ENCODE assay signal across 7 mouse cellular contexts in genomic region chr7:139389213-139389761, GRCm38 (mm10). TPM values are rescaled to one million over a fixed set of nuclear protein-coding genes. Genes with fewer than 3 reads are reported as not detected.
DNase-seq lines count a peak whose midpoint lies in the region; ATAC-seq and TF ChIP-seq lines count a peak whose summit lies in the region.

No protein-coding gene starts in this region.

- H3K36me3 ChIP-seq in heart, postnatal 0 days (replicated peaks; ENCODE audit: control insufficient read depth, insufficient read depth, low read length), result no peaks in the 10 kb centered on the region
- no peaks in the 10 kb centered on the region for H3K36me3 ChIP-seq in liver, embryonic 11.5 days (ENCODE audit: control insufficient read depth, insufficient read depth, low read length)
- H3K36me3 ChIP-seq in neural tube, embryonic 15.5 days, result no peaks in the 10 kb centered on the region

- peaks cover 4% of the 10 kb centered on the region for H3K4me1 ChIP-seq in cortical plate, adult 2 months (ENCODE audit: control insufficient read depth, insufficient read depth, low read length)
- peaks cover 50% of the 10 kb centered on the region for H3K4me1 ChIP-seq in heart, postnatal 0 days (ENCODE audit: control insufficient read depth, insufficient read depth)
- H3K4me1 ChIP-seq in liver, embryonic 11.5 days (replicated peaks; ENCODE audit: control insufficient read depth, insufficient read depth, low read length), result peaks cover 13% of the 10 kb centered on the region
- H3K4me1 ChIP-seq in neural tube, embryonic 15.5 days, result peaks cover 49% of the 10 kb centered on the region

- H3K27ac ChIP-seq in cortical plate, adult 2 months (ENCODE audit: insufficient read depth, low read length), result 0 out of 2 replicates have a peak overlapping the region, but pooled peaks have one; percentile 29
- H3K27ac ChIP-seq in heart, postnatal 0 days (ENCODE audit: low read depth), result peak overlapping the region; percentile 96
- peak overlapping the region; percentile 46 for H3K27ac ChIP-seq in liver, embryonic 11.5 days (ENCODE audit: low read depth, low read length)
- H3K27ac ChIP-seq in neural tube, embryonic 15.5 days (replicated peaks), result peak overlapping the region; percentile 71

- no peaks in the 10 kb centered on the region for H3K27me3 ChIP-seq in heart, postnatal 0 days (ENCODE audit: control insufficient read depth, insufficient read depth, low read length)
- no peaks in the 10 kb centered on the region for H3K27me3 ChIP-seq in liver, embryonic 11.5 days (replicated peaks; ENCODE audit: control insufficient read depth, insufficient read depth, low read length)
- no peaks in the 10 kb centered on the region for H3K27me3 ChIP-seq in neural tube, embryonic 15.5 days (replicated peaks)

- peak overlapping the region; percentile 66 for H3K4me2 ChIP-seq in heart, postnatal 0 days (ENCODE audit: low read depth, low read length)
- peak overlapping the region; percentile 91 for H3K4me2 ChIP-seq in liver, embryonic 11.5 days
- H3K4me2 ChIP-seq in neural tube, embryonic 15.5 days, result peak overlapping the region; percentile 79

- H3K4me3 ChIP-seq in cortical plate, adult 2 months (ENCODE audit: insufficient read depth, low read length), result peak overlapping the region; percentile 55
- peak overlapping the region; percentile 85 for H3K4me3 ChIP-seq in heart, postnatal 0 days (ENCODE audit: low read depth, low read length)
- peak overlapping the region; percentile 82 for H3K4me3 ChIP-seq in liver, embryonic 11.5 days (ENCODE audit: low read depth, low read length)
- H3K4me3 ChIP-seq in neural tube, embryonic 15.5 days (replicated peaks), result peak overlapping the region; percentile 82

- peak; percentile 43 for DNase-seq in retina, embryonic 14.5 days (ENCODE audit: low spot score)
- no peak for DNase-seq in retina, postnatal 1 day
- no peak for DNase-seq in heart, postnatal 0 days (ENCODE audit: low spot score)
- DNase-seq in liver, embryonic 11.5 days (ENCODE audit: low spot score), result peak; percentile 55
- no peak for DNase-seq in layer of hippocampus, adult 9-10 months (ENCODE audit: low spot score)

- peak; percentile 11 for ATAC-seq in heart, postnatal 0 days (ENCODE audit: insufficient read depth, low read depth)
- peak; percentile 22 for ATAC-seq in liver, embryonic 11.5 days (replicated peaks; ENCODE audit: low FRiP score)
- ATAC-seq in neural tube, embryonic 15.5 days (ENCODE audit: low FRiP score), result peak; percentile 36

- no peak for TF ChIP-seq EP300 in heart, postnatal 0 days (IDR thresholded peaks at IDR 0.05; ENCODE audit: low read depth)

- peak overlapping the region; percentile 98 for H3K9ac ChIP-seq in heart, postnatal 0 days (replicated peaks; ENCODE audit: low read depth, low read length)
- H3K9ac ChIP-seq in liver, embryonic 11.5 days (ENCODE audit: low read depth, low read length), result peak overlapping the region; percentile 88
- peak overlapping the region; percentile 82 for H3K9ac ChIP-seq in neural tube, embryonic 15.5 days (replicated peaks)

- WGBS in heart, postnatal 0 days, result under 1% methylated on average over 46 of the region's 53 CpGs
- under 1% methylated on average over 53 of the region's 53 CpGs for WGBS in liver, embryonic 11.5 days
- WGBS in neural tube, embryonic 15.5 days, result under 1% methylated on average over 52 of the region's 53 CpGs

- no peak for TF ChIP-seq CTCF in cortical plate, adult 2 months (IDR thresholded peaks at IDR 0.05; ENCODE audit: extremely low read depth, insufficient read depth, low read length)
- TF ChIP-seq CTCF in heart, postnatal 0 days (IDR thresholded peaks at IDR 0.05; ENCODE audit: low read depth), result peak; percentile 8; the same call in 1 of the 2 replicates

- no peaks in the 10 kb centered on the region for H3K9me3 ChIP-seq in heart, postnatal 0 days (replicated peaks; ENCODE audit: control insufficient read depth, low read length)
- no peaks in the 10 kb centered on the region for H3K9me3 ChIP-seq in liver, embryonic 11.5 days (ENCODE audit: control insufficient read depth, low read length)
- no peaks in the 10 kb centered on the region for H3K9me3 ChIP-seq in neural tube, embryonic 15.5 days (replicated peaks)

- TF ChIP-seq POLR2A in cortical plate, adult 2 months (IDR thresholded peaks at IDR 0.05; ENCODE audit: extremely low read depth, insufficient read depth, low read length), result no peak

RNA-seq across cellular contexts. Expression of gene Inpp5a, which starts 0.4 kb away (rescaled TPM):
- polyA plus RNA-seq in cortical plate, adult 2 months (2012; rRNA removed), result 23.8 and 27.8 TPM in 2 replicates
- total RNA-seq in heart, postnatal 0 days (2014; rRNA removed; ENCODE audit: low replicate concordance), result 43.4 and 44.1 TPM in 2 replicates
- polyA plus RNA-seq in heart, postnatal 0 days (2015; fragmentation: Nextera tagmentation; extraction: Ambion mirVana), result 57.9 and 65.2 TPM in 2 replicates
- 11.8 and 14.3 TPM in 2 replicates for polyA plus RNA-seq in liver, embryonic 11.5 days (2014; fragmentation: Nextera tagmentation; extraction: Ambion mirVana)
- 18.4 and 20.9 TPM in 2 replicates for polyA plus RNA-seq in neural tube, embryonic 15.5 days (2015; fragmentation: Nextera tagmentation; extraction: Ambion mirVana)

Comparison
In these comparisons a context has a peak if more than half of its experiments do, and no peak if none do; other contexts are left out.
1. DNase-seq: peak in retina, embryonic 14.5 days (single experiment) and liver, embryonic 11.5 days (single experiment); none in retina, postnatal 1 day (single experiment), heart, postnatal 0 days (single experiment) and layer of hippocampus, adult 9-10 months (single experiment).
2. H3K27ac ChIP-seq: peak in every context shown above with its lines; median percentile 96 in heart, postnatal 0 days; 71 in neural tube, embryonic 15.5 days; 46 in liver, embryonic 11.5 days; 29 in cortical plate, adult 2 months.
3. Peak in every context shown above with its lines, with median percentiles within 50 percentile points of each other: H3K4me3 ChIP-seq, ATAC-seq, H3K4me2 ChIP-seq and H3K9ac ChIP-seq.